Mouse (Mus musculus): ENCODE results near the gene Zfp974. TPM values are rescaled to one million over a fixed set of nuclear protein-coding genes. Genes with fewer than 3 reads are reported as not detected.
"Not testable (repeated sequence)": the region's sequence is repeated elsewhere in the genome, so short reads cannot be mapped to it uniquely, and the experiment has no call there.

Zfp974 gene
- polyA plus RNA-seq, 2 experiments, result 5.9 to 8.0 TPM

DNA sequence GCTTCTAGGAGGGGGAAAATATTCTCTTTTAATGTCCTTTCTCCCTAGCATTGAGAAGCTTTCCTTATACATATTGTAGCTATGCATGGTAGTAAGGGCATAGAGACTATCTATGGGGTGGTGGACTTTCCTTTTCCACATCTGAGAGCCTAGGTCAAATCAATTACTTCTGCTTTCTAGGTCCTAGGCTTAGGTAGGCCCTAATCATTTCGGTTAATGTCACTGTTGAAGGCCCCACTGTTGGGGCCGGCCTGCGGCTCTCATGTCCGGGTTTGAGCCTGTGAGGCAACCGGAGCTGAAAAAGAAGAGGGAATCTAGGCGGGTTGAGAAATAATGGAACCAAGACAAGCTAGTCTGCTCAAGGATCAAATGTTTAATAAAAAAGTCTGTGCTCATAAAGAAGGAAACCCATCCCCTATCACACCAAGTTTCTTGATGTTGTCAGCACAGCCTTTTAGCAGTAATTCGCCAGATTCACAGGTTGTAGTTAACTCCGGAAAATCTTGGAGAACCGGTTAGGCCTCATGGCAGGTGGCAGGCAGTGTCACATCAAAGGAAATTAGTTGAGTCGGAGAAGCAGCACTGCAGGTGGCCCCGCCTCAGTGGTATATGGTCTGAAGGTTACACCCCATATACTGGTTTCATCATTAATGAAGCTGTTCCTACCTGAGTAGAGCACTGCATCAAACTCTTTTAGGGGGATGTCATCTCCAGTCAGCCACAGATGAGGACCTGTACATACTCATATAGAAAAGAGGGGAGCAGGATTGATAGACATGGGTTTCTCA is 24.0 kb downstream of the Zfp974 start:
- Histone ChIP-seq H3K9me3 (ENCODE audit: control insufficient read depth, low read length) (0 out of 2 replicates have a peak, but pooled peaks cover 9% of the 10 kb centered on the region), H3K9ac (ENCODE audit: low read depth, low read length, severe bottlenecking) (no peak overlapping the region), H3K4me1 (ENCODE audit: control insufficient read depth, insufficient read depth, low read length) (no peaks in the 10 kb centered on the region), H3K27ac (replicated peaks; ENCODE audit: low read depth, low read length) (no peak overlapping the region), H3K4me3 (replicated peaks; ENCODE audit: low read length) (no peak overlapping the region), H3K4me2 (replicated peaks; ENCODE audit: low read depth, low read length, severe bottlenecking) (no peak overlapping the region), H3K36me3 (ENCODE audit: control insufficient read depth, insufficient read depth, low read length) (no peaks in the 10 kb centered on the region), H3K27me3 (ENCODE audit: control insufficient read depth, insufficient read depth, low read length) (no peaks in the 10 kb centered on the region)
- no peak for ATAC-seq (ENCODE audit: low FRiP score, low read depth)
- DNase-seq (ENCODE audit: low spot score), result peak; percentile 12
- WGBS, result 68% methylated on average over 11 of the region's 11 CpGs
- no peak for TF ChIP-seq POLR2A (IDR thresholded peaks at IDR 0.05; ENCODE audit: borderline replicate concordance, extremely low read depth, insufficient read depth, insufficient read length)

DNA sequence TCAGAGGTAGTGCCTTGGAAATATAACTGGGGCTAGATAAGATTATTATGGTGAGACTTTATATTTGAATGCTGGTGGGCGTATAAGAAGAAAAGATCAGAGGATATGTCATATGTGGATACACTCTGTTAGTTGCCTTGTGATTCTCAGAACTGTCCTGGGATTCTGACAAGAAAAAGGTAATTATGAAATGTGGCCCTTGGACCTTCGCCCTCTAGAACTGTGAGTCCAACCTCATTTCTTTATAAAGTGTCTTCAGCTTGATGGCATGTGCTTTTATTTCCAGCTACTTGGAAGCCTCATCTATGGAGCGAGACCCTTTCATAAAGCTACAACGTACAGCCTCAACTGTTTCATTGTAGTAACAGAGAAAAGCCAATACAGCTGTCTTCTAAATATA is 28.7 kb downstream of the Zfp974 start:
- no peak for TF ChIP-seq POLR2A (IDR thresholded peaks at IDR 0.05; ENCODE audit: borderline replicate concordance, extremely low read depth, insufficient read depth, insufficient read length)
- 87% methylated on average over 4 of the region's 4 CpGs for WGBS
- no peaks in the 10 kb centered on the region for H3K27me3 ChIP-seq (ENCODE audit: control insufficient read depth, insufficient read depth, low read length)
- no peak overlapping the region for H3K9ac ChIP-seq (ENCODE audit: low read depth, low read length, severe bottlenecking)
- no peaks in the 10 kb centered on the region for H3K36me3 ChIP-seq (ENCODE audit: control insufficient read depth, insufficient read depth, low read length)
- H3K27ac ChIP-seq (replicated peaks; ENCODE audit: low read depth, low read length), result no peak overlapping the region
- H3K4me3 ChIP-seq (replicated peaks; ENCODE audit: low read length), result no peak overlapping the region
- H3K4me1 ChIP-seq (ENCODE audit: control insufficient read depth, insufficient read depth, low read length), result no peaks in the 10 kb centered on the region
- no peak for ATAC-seq (ENCODE audit: low FRiP score, low read depth)
- 0 out of 2 replicates have a peak, but pooled peaks cover 9% of the 10 kb centered on the region for H3K9me3 ChIP-seq (ENCODE audit: control insufficient read depth, low read length)
- H3K4me2 ChIP-seq (replicated peaks; ENCODE audit: low read depth, low read length, severe bottlenecking), result no peak overlapping the region
- no peak for DNase-seq (ENCODE audit: low spot score)

DNA sequence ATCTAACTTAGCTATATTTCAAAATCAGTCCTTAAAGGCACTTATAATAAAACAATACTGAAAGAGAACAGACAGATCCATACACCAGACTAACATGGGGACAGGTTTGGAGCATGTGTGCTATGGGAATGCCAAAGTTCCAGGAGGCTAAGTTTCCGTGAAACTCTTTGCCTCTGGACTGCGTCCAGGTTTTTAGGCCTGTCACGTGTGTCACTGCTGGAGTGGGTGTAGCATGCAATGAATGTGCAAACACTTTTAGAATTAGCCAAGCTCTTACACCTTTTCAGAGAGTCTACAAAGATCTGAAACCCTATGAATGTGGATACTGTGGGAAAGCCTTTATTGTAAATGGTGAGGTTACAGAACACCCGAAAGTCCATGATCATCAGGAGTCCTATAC is 47.5 kb downstream of the Zfp974 start:
- no peak for ATAC-seq (ENCODE audit: low FRiP score, low read depth)
- H3K9ac ChIP-seq (ENCODE audit: low read depth, low read length, severe bottlenecking), result no peak overlapping the region
- WGBS, result 91% methylated on average over 4 of the region's 4 CpGs
- H3K4me1 ChIP-seq (ENCODE audit: control insufficient read depth, insufficient read depth, low read length), result no peaks in the 10 kb centered on the region
- H3K36me3 ChIP-seq (ENCODE audit: control insufficient read depth, insufficient read depth, low read length), result peaks cover 30% of the 10 kb centered on the region
- TF ChIP-seq POLR2A (IDR thresholded peaks at IDR 0.05; ENCODE audit: borderline replicate concordance, extremely low read depth, insufficient read depth, insufficient read length), result no peak
- H3K4me2 ChIP-seq (replicated peaks; ENCODE audit: low read depth, low read length, severe bottlenecking), result no peak overlapping the region
- no peaks in the 10 kb centered on the region for H3K9me3 ChIP-seq (ENCODE audit: control insufficient read depth, low read length)
- DNase-seq (ENCODE audit: low spot score), result no peak
- H3K27me3 ChIP-seq (ENCODE audit: control insufficient read depth, insufficient read depth, low read length), result no peaks in the 10 kb centered on the region
- H3K4me3 ChIP-seq (replicated peaks; ENCODE audit: low read length), result no peak overlapping the region
- H3K27ac ChIP-seq (replicated peaks; ENCODE audit: low read depth, low read length), result no peak overlapping the region

DNA sequence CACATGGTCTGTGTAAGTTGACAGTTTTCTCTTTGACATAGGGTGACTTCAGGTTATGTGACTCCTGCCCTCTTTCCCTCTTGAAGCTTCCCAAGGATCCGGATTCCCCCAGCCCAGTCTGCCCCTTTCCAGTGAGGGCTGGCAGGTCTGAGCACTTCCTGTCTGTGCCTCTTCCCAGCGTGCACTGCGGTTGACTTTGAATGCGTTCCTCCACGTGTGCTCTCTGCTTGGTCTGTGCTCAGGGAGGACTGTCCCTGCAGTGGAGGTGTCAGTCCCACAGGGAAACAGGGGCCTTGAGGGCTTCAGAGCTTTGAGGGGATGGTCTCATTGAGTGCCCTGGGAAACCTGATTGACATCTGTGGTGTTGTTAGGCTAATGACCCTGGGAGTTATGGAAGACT is 66.7 kb downstream of the Zfp974 start:
- DNase-seq (ENCODE audit: low spot score); H3K27me3 ChIP-seq (ENCODE audit: control insufficient read depth, insufficient read depth, low read length); H3K4me3 ChIP-seq (replicated peaks; ENCODE audit: low read length); H3K9ac ChIP-seq (ENCODE audit: low read depth, low read length, severe bottlenecking); H3K9me3 ChIP-seq (ENCODE audit: control insufficient read depth, low read length); H3K27ac ChIP-seq (replicated peaks; ENCODE audit: low read depth, low read length); H3K4me2 ChIP-seq (replicated peaks; ENCODE audit: low read depth, low read length, severe bottlenecking); H3K4me1 ChIP-seq (ENCODE audit: control insufficient read depth, insufficient read depth, low read length); ATAC-seq (ENCODE audit: low FRiP score, low read depth): not testable (repeated sequence)
- peaks cover 23% of the 10 kb centered on the region for H3K36me3 ChIP-seq (ENCODE audit: control insufficient read depth, insufficient read depth, low read length)
- WGBS, result 86% methylated on average over 5 of the region's 5 CpGs

GRCm38 (mm10) chr7:27860396-27861235 is 68.6 kb downstream of the Zfp974 start:
- WGBS, result 0% methylated on average over 21 of the region's 22 CpGs
- TF ChIP-seq POLR2A (IDR thresholded peaks at IDR 0.05; ENCODE audit: borderline replicate concordance, extremely low read depth, insufficient read depth, insufficient read length), result no peak
- ATAC-seq (ENCODE audit: low FRiP score, low read depth) (peak; percentile 87), DNase-seq (ENCODE audit: low spot score) (peak; percentile 64)
- Histone ChIP-seq H3K36me3 (ENCODE audit: control insufficient read depth, insufficient read depth, low read length) (peaks cover 15% of the 10 kb centered on the region; the same call in 1 of the 2 replicates), H3K27me3 (ENCODE audit: control insufficient read depth, insufficient read depth, low read length) (no peaks in the 10 kb centered on the region), H3K9ac (ENCODE audit: low read depth, low read length, severe bottlenecking) (peak overlapping the region; percentile 68), H3K4me1 (ENCODE audit: control insufficient read depth, insufficient read depth, low read length) (peaks cover 5% of the 10 kb centered on the region), H3K27ac (replicated peaks; ENCODE audit: low read depth, low read length) (peak overlapping the region; percentile 73), H3K4me3 (replicated peaks; ENCODE audit: low read length) (peak overlapping the region; percentile 58), H3K4me2 (replicated peaks; ENCODE audit: low read depth, low read length, severe bottlenecking) (peak overlapping the region; percentile 59), H3K9me3 (ENCODE audit: control insufficient read depth, low read length) (no peaks in the 10 kb centered on the region)
